Mouse (Mus musculus) neural tube, embryonic 15.5 days (tissue): Measurements from ENCODE around the gene Prss54. TPM values are rescaled to one million over a fixed set of nuclear protein-coding genes. Genes with fewer than 3 reads are reported as not detected.

ENCODE experiments used
- ATAC-seq: fragments of 200-750 bp; cut with Nextera tagmentation; 2 replicates; pipeline ENCODE4 v1.8.0; 2017; ENCODE audit warnings: mild to moderate bottlenecking, moderate TSS enrichment, moderate library complexity; ENCODE audit not compliant: low FRiP score
- H3K27ac ChIP-seq: fragments of 300-500 bp; sonication (generic); replicated peaks from 2 replicates; pipeline ENCODE4 v1.5.1; 2015; ENCODE audit warnings: mild to moderate bottlenecking, inconsistent platforms
- H3K27me3 ChIP-seq: fragments of 300-500 bp; sonication (generic); replicated peaks from 2 replicates; pipeline ENCODE4 v1.6.1; 2015; ENCODE audit warnings: inconsistent platforms
- H3K36me3 ChIP-seq: fragments of 300-500 bp; sonication (generic); 2 replicates; pipeline ENCODE4 v1.6.1; 2015; ENCODE audit warnings: inconsistent platforms
- H3K4me1 ChIP-seq: fragments of 300-500 bp; sonication (generic); 2 replicates; pipeline ENCODE4 v1.6.1; 2015; ENCODE audit warnings: inconsistent platforms
- H3K4me2 ChIP-seq: fragments of 300-500 bp; sonication (generic); 2 replicates; pipeline ENCODE4 v1.6.1; 2015; ENCODE audit warnings: inconsistent platforms, mild to moderate bottlenecking, moderate library complexity
- H3K4me3 ChIP-seq: fragments of 300-500 bp; sonication (generic); replicated peaks from 2 replicates; pipeline ENCODE4 v1.5.1; 2015; ENCODE audit warnings: mild to moderate bottlenecking, inconsistent platforms
- H3K9ac ChIP-seq: fragments of 300-500 bp; sonication (generic); replicated peaks from 2 replicates; pipeline ENCODE4 v1.6.1; 2015; ENCODE audit warnings: mild to moderate bottlenecking, inconsistent platforms
- H3K9me3 ChIP-seq: fragments of 300-500 bp; sonication (generic); replicated peaks from 2 replicates; pipeline ENCODE4 v1.6.1; 2016; ENCODE audit warnings: inconsistent platforms
- WGBS: fragments of 180-500 bp; shearing (Covaris S2); methylation state at CpG from one replicate; pipeline ENCODE4 v1.1.7; 2015; ENCODE audit warnings: mixed read lengths; 5-methylcytosine and 5-hydroxymethylcytosine counted together
- polyA plus RNA-seq: library from polyadenylated mRNA; unstranded; fragments of >200 nt; fragmentation: Nextera tagmentation; extraction: Ambion mirVana; gene quantifications from 2 replicates; pipeline ENCODE4 v1.2.1, GENCODE M21; 2015

The Prss54 gene
- polyA plus RNA-seq, 1 experiment from 2014 or later = not detected

DNA sequence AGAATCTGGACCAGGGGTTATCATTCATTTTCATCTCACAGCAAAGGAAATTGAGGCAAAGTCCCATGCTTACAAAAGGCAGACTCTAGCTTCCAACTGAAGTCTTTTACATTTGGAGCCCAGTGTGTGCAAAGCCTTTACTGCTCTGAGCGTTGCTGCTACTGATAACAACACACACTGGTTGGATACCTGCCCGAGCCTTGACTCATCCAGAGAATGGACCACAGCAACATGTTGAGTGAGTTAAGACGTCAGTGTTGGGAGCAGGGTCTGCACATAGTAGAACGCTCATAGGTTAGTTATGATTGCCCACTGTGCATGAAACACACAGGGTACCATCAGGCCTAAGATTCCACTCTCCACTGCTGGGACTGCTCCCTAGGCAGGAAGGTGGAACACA lies 52.1 kb downstream of the Prss54 start:
- 92% methylated on average over 4 of the region's 4 CpGs for WGBS
- Histone ChIP-seq H3K4me1 (no peaks in the 10 kb centered on the region), H3K4me2 (no peak overlapping the region), H3K27me3 (no peaks in the 10 kb centered on the region), H3K9ac (no peak overlapping the region), H3K9me3 (no peaks in the 10 kb centered on the region), H3K36me3 (no peaks in the 10 kb centered on the region), H3K27ac (no peak overlapping the region), H3K4me3 (no peak overlapping the region)
- no peak for ATAC-seq

DNA sequence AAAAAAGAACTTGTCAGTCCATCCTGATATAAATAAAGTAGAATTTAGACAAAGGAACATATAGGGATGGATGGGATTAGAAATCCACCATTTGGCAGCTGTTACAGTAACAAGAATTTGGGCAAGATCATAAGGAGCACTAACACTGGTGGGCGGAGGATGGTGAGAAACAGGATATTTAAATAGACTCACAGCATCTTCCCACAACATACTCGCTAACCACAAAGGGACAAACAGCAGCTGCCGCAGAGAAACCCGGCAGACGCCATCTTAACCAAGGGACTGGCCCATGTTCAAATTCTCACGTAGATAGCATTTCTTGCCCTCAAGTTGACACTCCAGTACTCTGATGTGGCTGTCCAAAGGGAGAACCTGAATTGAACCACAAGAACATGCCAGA lies 59.2 kb downstream of the Prss54 start:
- H3K27me3 ChIP-seq = no peaks in the 10 kb centered on the region
- no peak for ATAC-seq
- no peak overlapping the region for H3K9ac ChIP-seq
- WGBS = 92% methylated on average over 6 of the region's 6 CpGs
- H3K4me1 ChIP-seq = no peaks in the 10 kb centered on the region
- H3K27ac ChIP-seq = no peak overlapping the region
- H3K4me2 ChIP-seq = no peak overlapping the region
- no peaks in the 10 kb centered on the region for H3K36me3 ChIP-seq
- H3K4me3 ChIP-seq = no peak overlapping the region
- H3K9me3 ChIP-seq = no peaks in the 10 kb centered on the region

GRCm38 (mm10) chr8:95513219-95513618 lies 62.9 kb downstream of the Prss54 start:
- Histone ChIP-seq H3K4me3 (no peak overlapping the region), H3K9me3 (no peaks in the 10 kb centered on the region), H3K4me2 (no peak overlapping the region), H3K27me3 (no peaks in the 10 kb centered on the region), H3K36me3 (no peaks in the 10 kb centered on the region), H3K27ac (no peak overlapping the region), H3K9ac (no peak overlapping the region), H3K4me1 (no peaks in the 10 kb centered on the region)
- WGBS = 85% methylated on average over 4 of the region's 4 CpGs
- no peak for ATAC-seq

GRCm38 (mm10) chr8:95512257-95512656 lies 63.9 kb downstream of the Prss54 start:
- Histone ChIP-seq H3K27ac (no peak overlapping the region), H3K4me2 (no peak overlapping the region), H3K4me3 (no peak overlapping the region), H3K9me3 (no peaks in the 10 kb centered on the region), H3K9ac (no peak overlapping the region), H3K36me3 (no peaks in the 10 kb centered on the region), H3K27me3 (no peaks in the 10 kb centered on the region), H3K4me1 (no peaks in the 10 kb centered on the region)
- WGBS = 61% methylated on average over 4 of the region's 4 CpGs
- ATAC-seq = no peak

Other genes starting within 250 kb of the Prss54 start
- 12.4 and 12.6 TPM in 2 replicates for gene Zfp319, start 244.4 kb downstream of the Prss54 start, polyA plus RNA-seq
- gene Usb1, start 244.1 kb downstream of the Prss54 start, polyA plus RNA-seq = 30.1 and 33.0 TPM in 2 replicates
- 20.9 and 21.4 TPM in 2 replicates for gene Mmp15, start 224.1 kb downstream of the Prss54 start, polyA plus RNA-seq
- 121 and 123 TPM in 2 replicates for gene Cfap20, start 141.5 kb downstream of the Prss54 start, polyA plus RNA-seq
- 7.3 and 8.5 TPM in 2 replicates for gene Csnk2a2, start 86.3 kb downstream of the Prss54 start, polyA plus RNA-seq
- gene Ccdc113, start 42.3 kb downstream of the Prss54 start, polyA plus RNA-seq = 0.78 and 1.0 TPM in 2 replicates
- 7.8 and 9.8 TPM in 2 replicates for gene Gins3, start 57.1 kb upstream of the Prss54 start, polyA plus RNA-seq
- gene Ndrg4, start 100.6 kb upstream of the Prss54 start, polyA plus RNA-seq = 495 and 557 TPM in 2 replicates
- gene Setd6, start 139.5 kb upstream of the Prss54 start, polyA plus RNA-seq = 32.9 and 34.8 TPM in 2 replicates
- gene Cnot1, start 231.1 kb upstream of the Prss54 start, polyA plus RNA-seq = 33.8 and 37.8 TPM in 2 replicates
- gene Sap18b, start 249.0 kb upstream of the Prss54 start, polyA plus RNA-seq = 256 and 276 TPM in 2 replicates